Mouse (Mus musculus): ENCODE measurements at regions not wholly inside any gene's neighbourhood (a gene's known extent, or its start where the extent isn't known, plus 50 kb on each side); places are given as distances from the start of the nearest gene placed in this dataset.

GRCm38 (mm10) chr7:125262672-125263365, 181.7 kb upstream of the Kdm8 start:
- TF ChIP-seq CTCF (conservative IDR thresholded peaks at IDR 0.05; ENCODE audit: low read length) (no peak), NANOG (IDR thresholded peaks at IDR 0.05; ENCODE audit: borderline replicate concordance, low read length) (no peak), POU5F1 (IDR thresholded peaks at IDR 0.05; ENCODE audit: borderline replicate concordance, low read length) (no peak)
